Mouse (Mus musculus): Measurements from ENCODE around the gene Cd207. TPM values are rescaled to one million over a fixed set of nuclear protein-coding genes. Genes with fewer than 3 reads are reported as not detected.

The Cd207 gene
- polyA plus RNA-seq, 1 experiment from 2014 or later = 0.09 TPM

DNA sequence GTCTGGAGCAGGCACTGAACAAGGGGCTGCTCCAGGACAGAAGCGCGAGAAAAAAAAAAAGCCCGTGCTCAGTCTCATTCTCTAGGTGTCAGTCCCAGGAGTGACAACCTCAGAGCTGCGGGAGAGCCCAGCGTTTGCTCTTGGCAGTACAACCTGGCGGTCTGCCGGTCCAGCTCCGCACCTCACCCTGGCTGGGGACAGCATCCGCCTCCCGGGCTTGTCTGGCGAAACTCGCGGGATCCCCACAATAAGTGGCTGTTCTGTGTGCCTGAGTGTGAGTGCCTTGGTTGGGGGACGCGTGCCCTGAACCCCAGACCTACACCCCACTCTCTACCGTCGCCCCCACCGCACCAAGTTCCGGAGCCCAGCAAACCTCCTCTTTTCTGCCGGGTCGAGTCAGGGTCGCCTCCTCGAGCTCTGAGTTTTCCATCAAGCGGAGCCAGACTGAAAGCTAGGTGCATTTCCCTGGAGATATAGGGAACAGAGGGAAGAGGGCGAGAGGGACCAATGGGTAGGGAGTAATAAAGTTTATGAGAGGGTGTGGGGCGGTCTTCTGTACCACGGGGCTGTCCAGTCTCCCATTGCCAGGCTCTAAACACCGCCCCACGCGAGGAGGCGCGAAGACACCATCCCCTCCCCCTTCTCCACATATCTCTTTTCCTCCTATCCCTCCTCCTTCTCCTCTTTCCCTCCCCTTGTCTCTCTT lies 32.9 kb upstream of the Cd207 start:
- Histone ChIP-seq H3K4me1 (peaks cover 35% of the 10 kb centered on the region), H3K9ac (peak overlapping the region; percentile 37; the same call in 1 of the 2 replicates), H3K27me3 (replicated peaks) (peaks cover 100% of the 10 kb centered on the region), H3K36me3 (no peaks in the 10 kb centered on the region), H3K4me2 (peak overlapping the region; percentile 86), H3K9me3 (no peaks in the 10 kb centered on the region), H3K4me3 (peak overlapping the region; percentile 56), H3K27ac (replicated peaks) (no peak overlapping the region)
- ATAC-seq (ENCODE audit: extremely low read depth, insufficient number of reproducible peaks, low FRiP score, low TSS enrichment) = peak; percentile 45; the same call in 1 of the 2 replicates
- WGBS = under 1% methylated on average over 32 of the region's 32 CpGs

DNA sequence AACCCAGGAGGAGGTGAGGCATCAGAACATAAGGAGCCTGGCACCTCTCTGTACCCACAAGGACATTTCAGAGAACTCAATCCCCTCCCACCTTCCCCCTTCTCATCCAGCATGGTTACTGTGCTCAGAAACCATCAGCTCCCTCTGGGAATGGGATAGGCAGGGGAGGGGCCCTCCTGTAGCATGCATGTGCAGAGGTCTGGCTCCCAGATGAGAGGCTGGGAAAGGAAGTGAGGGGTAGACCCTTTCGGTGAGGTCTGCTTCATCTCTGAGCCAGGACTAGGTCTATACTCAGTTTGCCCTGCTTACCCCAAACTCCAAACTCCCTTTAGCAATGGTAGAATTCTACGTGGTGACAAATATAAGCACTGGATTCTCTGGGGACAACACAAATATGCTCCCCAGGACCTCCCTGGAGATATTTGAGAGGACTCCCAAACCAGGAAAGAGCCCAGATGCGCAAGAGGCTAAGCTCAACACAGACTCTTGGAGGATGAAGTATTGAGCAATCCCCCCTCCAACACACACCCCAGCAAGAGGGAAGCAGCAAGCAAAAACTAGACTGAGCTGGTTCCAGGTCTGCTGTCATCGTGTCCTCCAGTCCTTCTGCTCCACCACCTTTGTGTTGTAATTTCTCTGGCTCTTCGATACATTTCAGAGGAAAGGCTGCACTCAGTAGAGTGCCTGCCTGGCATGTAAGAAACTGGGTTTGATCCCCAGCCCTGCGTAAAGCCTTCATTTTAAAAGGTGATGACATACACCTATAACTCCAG lies 30.3 kb upstream of the Cd207 start:
- Histone ChIP-seq H3K9ac (no peak overlapping the region), H3K4me3 (no peak overlapping the region), H3K27ac (replicated peaks) (no peak overlapping the region), H3K36me3 (no peaks in the 10 kb centered on the region), H3K4me1 (peaks cover 23% of the 10 kb centered on the region), H3K4me2 (no peak overlapping the region), H3K27me3 (replicated peaks) (peaks cover 100% of the 10 kb centered on the region), H3K9me3 (no peaks in the 10 kb centered on the region)
- 6% methylated on average over 6 of the region's 6 CpGs for WGBS
- ATAC-seq (ENCODE audit: extremely low read depth, insufficient number of reproducible peaks, low FRiP score, low TSS enrichment) = no peak

DNA sequence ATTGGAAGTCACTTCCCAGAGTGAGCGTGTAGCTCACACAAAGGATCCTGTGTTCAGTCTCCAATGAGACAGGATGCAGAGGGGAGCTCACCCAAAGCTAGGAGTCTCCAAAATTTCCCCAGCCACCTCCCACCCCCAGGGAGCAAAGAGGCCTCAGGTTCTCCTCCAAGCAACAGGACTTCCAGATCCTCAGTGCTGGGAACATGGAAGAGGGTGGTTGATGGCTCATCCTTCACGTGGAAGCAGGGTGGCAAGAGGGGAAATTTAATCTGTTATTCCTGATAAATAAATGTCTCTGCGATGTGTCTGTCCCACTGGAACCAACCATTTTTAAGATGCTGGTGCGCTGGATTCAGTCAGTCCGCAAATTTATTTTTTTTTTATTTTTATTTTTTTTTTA lies 27.0 kb upstream of the Cd207 start:
- no peak for ATAC-seq (ENCODE audit: extremely low read depth, insufficient number of reproducible peaks, low FRiP score, low TSS enrichment)
- 22% methylated on average over 5 of the region's 5 CpGs for WGBS
- Histone ChIP-seq H3K9ac (no peak overlapping the region), H3K9me3 (no peaks in the 10 kb centered on the region), H3K36me3 (no peaks in the 10 kb centered on the region), H3K27ac (replicated peaks) (no peak overlapping the region), H3K4me2 (no peak overlapping the region), H3K27me3 (replicated peaks) (peaks cover 96% of the 10 kb centered on the region), H3K4me3 (no peak overlapping the region), H3K4me1 (peaks cover 7% of the 10 kb centered on the region)

DNA sequence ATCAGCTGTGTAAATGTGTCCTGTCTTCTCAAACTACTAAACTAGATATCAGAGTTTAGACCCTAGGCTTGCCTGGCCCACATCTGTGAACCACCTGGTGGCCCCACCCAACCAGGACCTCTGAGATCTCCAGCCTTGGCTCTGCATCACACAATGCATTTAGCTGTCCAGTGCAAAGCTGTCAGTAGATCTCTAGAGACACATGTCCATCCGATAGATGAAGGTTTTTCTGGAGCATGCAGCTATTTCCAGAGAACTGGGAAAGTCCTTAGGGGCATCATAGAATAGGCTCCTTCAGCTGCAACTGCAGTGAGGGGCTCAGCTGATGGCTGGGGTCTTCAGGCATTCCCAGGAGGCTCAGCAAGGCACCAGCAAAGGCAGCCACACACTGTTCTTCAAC lies 26.6 kb upstream of the Cd207 start:
- Histone ChIP-seq H3K9me3 (no peaks in the 10 kb centered on the region), H3K36me3 (no peaks in the 10 kb centered on the region), H3K9ac (no peak overlapping the region), H3K4me1 (peaks cover 7% of the 10 kb centered on the region), H3K27me3 (replicated peaks) (peaks cover 96% of the 10 kb centered on the region), H3K4me3 (no peak overlapping the region), H3K4me2 (no peak overlapping the region), H3K27ac (replicated peaks) (no peak overlapping the region)
- WGBS = 10% methylated on average over 1 of the region's 1 CpGs
- ATAC-seq (ENCODE audit: extremely low read depth, insufficient number of reproducible peaks, low FRiP score, low TSS enrichment) = no peak

- Histone ChIP-seq H3K9ac (no peak overlapping the region), H3K4me3 (no peak overlapping the region), H3K27me3 (replicated peaks) (peaks cover 96% of the 10 kb centered on the region), H3K9me3 (no peaks in the 10 kb centered on the region), H3K36me3 (no peaks in the 10 kb centered on the region), H3K27ac (replicated peaks) (no peak overlapping the region), H3K4me1 (peaks cover 7% of the 10 kb centered on the region), H3K4me2 (no peak overlapping the region)
- WGBS = 2% methylated on average over 10 of the region's 10 CpGs
- ATAC-seq (ENCODE audit: extremely low read depth, insufficient number of reproducible peaks, low FRiP score, low TSS enrichment) = no peak
These were observed 26.0 kb upstream of the Cd207 start for GRCm38 (mm10) chr6:83703722-83704078.

DNA sequence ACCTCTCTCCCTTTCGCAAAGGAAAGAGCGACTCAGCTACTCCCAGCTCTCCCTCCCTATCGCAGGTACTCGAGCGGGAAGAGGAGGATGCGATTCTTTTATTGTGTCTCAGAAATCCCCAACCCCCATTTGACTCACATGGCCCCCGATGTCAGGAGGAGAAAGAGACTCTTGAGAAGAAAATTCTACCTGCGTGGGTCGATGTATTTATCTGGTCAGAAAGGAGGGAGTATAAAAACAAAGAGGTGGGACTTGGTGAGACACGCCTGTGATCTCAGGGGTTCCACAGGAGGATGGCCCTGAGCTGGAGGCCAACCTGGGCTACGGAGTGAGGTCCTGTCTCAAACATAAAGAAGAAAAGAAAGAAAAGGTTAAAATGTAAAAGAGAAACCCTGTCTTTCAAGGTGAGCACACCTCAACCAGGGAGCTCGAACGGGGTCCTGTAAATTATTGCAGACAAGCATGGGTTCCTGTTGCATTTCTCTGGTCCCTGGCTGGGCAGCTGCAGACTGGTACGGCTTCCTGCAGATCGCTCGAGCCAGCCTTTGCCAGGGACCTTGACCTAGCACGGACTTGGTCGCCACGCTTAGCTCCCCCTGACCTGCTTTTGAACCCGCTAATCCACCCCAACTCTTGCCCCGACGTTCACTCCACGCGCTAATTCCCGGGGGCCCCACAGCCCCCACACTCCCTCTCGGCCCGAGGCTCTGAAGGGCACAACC lies 25.5 kb upstream of the Cd207 start:
- no peak for ATAC-seq (ENCODE audit: extremely low read depth, insufficient number of reproducible peaks, low FRiP score, low TSS enrichment)
- under 1% methylated on average over 27 of the region's 27 CpGs for WGBS
- no peaks in the 10 kb centered on the region for H3K9me3 ChIP-seq

DNA sequence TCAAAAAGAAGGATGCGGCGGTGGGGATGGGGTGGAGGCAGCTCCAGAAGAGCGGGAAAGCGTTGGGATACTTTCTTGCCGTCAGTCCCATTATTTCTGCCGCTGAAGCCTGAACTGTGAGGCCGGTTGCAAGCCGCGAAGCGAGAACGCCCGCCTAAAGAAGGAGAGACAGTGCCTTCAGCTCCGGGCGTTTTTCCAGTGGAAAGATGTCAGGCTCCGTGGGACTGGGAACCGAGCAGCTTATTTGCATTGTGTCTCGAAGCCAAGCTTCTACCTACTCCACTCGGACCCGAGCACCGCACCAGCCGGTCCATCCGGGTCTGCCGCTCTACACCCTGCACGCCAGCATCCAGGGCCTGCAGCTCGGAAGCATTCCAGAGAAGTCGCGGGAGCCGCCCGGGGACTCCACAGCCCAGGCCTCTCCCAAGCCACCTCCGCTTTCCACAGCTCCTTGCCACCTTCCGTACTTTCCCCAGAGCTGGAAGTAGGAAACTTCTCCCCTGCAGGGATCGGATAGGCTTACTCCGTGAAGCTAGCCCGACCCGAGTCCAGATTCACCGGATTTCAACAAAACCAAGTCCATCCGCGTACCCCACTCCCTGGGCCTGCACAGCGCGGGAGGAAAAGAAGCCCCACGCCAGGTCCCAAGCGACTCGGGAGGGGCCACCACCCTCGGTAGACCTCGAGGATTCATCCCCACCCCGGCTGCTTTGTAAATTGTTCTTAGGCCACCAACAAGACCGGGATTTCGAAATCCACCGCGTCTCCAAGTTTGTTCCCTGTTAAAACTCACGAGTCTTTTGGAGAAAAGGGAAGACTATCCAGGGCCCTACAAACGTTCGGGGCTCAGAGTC lies 24.7 kb upstream of the Cd207 start:
- ATAC-seq (ENCODE audit: extremely low read depth, insufficient number of reproducible peaks, low FRiP score, low TSS enrichment) = no peak
- Histone ChIP-seq H3K27ac (replicated peaks) (no peak overlapping the region), H3K4me3 (peak overlapping the region; percentile 23), H3K9me3 (no peaks in the 10 kb centered on the region), H3K4me2 (peak overlapping the region; percentile 41), H3K27me3 (replicated peaks) (peaks cover 96% of the 10 kb centered on the region), H3K36me3 (no peaks in the 10 kb centered on the region), H3K4me1 (peaks cover 7% of the 10 kb centered on the region), H3K9ac (no peak overlapping the region)
- WGBS = 1% methylated on average over 53 of the region's 53 CpGs

More for the DNA sequence above, 25.5 kb upstream of the Cd207 start:
- peaks cover 7% of the 10 kb centered on the region for H3K4me1 ChIP-seq
- peaks cover 96% of the 10 kb centered on the region for H3K27me3 ChIP-seq (replicated peaks)
- H3K4me2 ChIP-seq = no peak overlapping the region
- H3K9ac ChIP-seq = no peak overlapping the region
- no peaks in the 10 kb centered on the region for H3K36me3 ChIP-seq
- no peak overlapping the region for H3K4me3 ChIP-seq
- no peak overlapping the region for H3K27ac ChIP-seq (replicated peaks)

DNA sequence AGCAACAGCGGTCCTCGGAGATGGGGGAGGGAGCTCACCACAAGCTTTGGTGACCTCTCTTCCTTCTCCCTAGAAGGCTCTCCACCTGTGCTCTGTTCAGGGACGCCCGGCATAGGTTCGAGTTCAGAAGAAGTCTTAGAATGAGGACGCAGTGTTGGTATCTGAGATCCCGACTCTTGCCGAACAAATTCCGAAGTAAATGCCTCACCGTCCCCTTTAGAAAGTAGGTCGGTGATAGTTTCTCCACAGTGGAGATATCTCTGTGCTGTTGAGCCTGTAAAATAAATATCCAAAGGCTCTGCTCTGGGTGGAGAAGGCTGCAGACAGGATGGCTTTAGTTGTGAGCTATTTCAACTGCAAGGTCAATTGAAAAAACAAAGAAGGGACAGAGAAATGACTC lies 23.3 kb upstream of the Cd207 start:
- H3K9ac ChIP-seq = no peak overlapping the region
- no peak overlapping the region for H3K4me2 ChIP-seq
- no peak for ATAC-seq (ENCODE audit: extremely low read depth, insufficient number of reproducible peaks, low FRiP score, low TSS enrichment)
- H3K9me3 ChIP-seq = no peaks in the 10 kb centered on the region
- H3K27ac ChIP-seq (replicated peaks) = no peak overlapping the region
- peaks cover 7% of the 10 kb centered on the region for H3K4me1 ChIP-seq
- no peak overlapping the region for H3K4me3 ChIP-seq
- H3K36me3 ChIP-seq = no peaks in the 10 kb centered on the region
- WGBS = under 1% methylated on average over 11 of the region's 11 CpGs
- H3K27me3 ChIP-seq (replicated peaks) = peaks cover 96% of the 10 kb centered on the region

GRCm38 (mm10) chr6:83699971-83700370 lies 22.3 kb upstream of the Cd207 start:
- no peaks in the 10 kb centered on the region for H3K9me3 ChIP-seq
- no peak for ATAC-seq (ENCODE audit: extremely low read depth, insufficient number of reproducible peaks, low FRiP score, low TSS enrichment)
- H3K27ac ChIP-seq (replicated peaks) = no peak overlapping the region
- peaks cover 96% of the 10 kb centered on the region for H3K27me3 ChIP-seq (replicated peaks)
- H3K36me3 ChIP-seq = no peaks in the 10 kb centered on the region
- no peak overlapping the region for H3K4me3 ChIP-seq
- 3% methylated on average over 5 of the region's 5 CpGs for WGBS
- H3K9ac ChIP-seq = no peak overlapping the region
- peaks cover 7% of the 10 kb centered on the region for H3K4me1 ChIP-seq
- no peak overlapping the region for H3K4me2 ChIP-seq

DNA sequence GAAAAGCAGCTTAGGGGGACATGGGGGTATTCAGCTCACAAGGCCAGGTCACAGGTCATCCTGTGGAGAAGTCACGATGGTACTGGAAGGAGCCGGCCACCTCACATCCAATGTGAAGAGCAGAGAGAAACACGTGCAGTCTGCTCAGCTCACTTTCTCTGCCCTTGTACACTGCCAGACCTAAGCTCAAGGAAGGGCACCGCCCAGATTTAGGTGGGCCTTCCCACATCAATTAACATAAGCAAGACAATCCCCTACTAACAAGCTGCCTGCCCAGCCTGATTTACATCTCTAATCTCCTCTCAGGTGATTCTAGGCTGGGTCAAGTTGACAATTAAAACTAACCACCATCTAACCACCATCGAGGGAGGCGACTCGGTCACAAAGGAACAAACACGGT lies 20.3 kb upstream of the Cd207 start:
- no peak overlapping the region for H3K4me2 ChIP-seq
- H3K4me1 ChIP-seq = peaks cover 14% of the 10 kb centered on the region
- ATAC-seq (ENCODE audit: extremely low read depth, insufficient number of reproducible peaks, low FRiP score, low TSS enrichment) = no peak
- no peak overlapping the region for H3K9ac ChIP-seq
- no peak overlapping the region for H3K4me3 ChIP-seq
- H3K27me3 ChIP-seq (replicated peaks) = peaks cover 96% of the 10 kb centered on the region
- no peaks in the 10 kb centered on the region for H3K9me3 ChIP-seq
- 3% methylated on average over 8 of the region's 8 CpGs for WGBS
- H3K36me3 ChIP-seq = no peaks in the 10 kb centered on the region
- no peak overlapping the region for H3K27ac ChIP-seq (replicated peaks)

DNA sequence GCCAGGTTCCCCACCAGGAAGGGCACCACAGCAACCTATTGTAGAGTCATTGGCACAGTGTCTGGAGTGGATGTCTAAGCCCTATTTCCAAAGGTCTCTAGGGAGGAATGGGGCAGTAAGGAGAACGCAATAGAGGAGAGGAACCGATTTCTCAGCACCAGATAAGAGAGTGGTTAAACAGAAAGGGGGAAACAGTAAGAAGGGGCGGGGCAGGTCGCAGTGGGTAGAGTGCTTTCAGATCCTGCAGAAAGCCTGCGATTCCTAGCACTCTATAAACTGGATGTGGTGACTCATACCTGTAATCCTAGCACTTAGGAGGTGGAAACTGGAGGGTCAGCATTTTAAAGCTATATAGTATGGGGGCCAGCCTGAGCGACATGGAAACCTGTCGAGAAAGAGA lies 19.0 kb upstream of the Cd207 start:
- H3K9ac ChIP-seq = no peak overlapping the region
- 1% methylated on average over 7 of the region's 7 CpGs for WGBS
- H3K4me2 ChIP-seq = no peak overlapping the region
- no peak overlapping the region for H3K27ac ChIP-seq (replicated peaks)
- H3K36me3 ChIP-seq = no peaks in the 10 kb centered on the region
- no peak for ATAC-seq (ENCODE audit: extremely low read depth, insufficient number of reproducible peaks, low FRiP score, low TSS enrichment)
- H3K4me1 ChIP-seq = 0 out of 2 replicates have a peak, but pooled peaks cover 8% of the 10 kb centered on the region
- no peaks in the 10 kb centered on the region for H3K9me3 ChIP-seq
- peaks cover 99% of the 10 kb centered on the region for H3K27me3 ChIP-seq (replicated peaks)
- H3K4me3 ChIP-seq = no peak overlapping the region
